Mouse (Mus musculus) CH12.LX (cell line): ENCODE measurements around the gene Ppp2r2c.

Experiments used
- CHD1 ChIP-seq: IDR thresholded peaks from 2 replicates; pipeline ENCODE4 v1.6.1; 2012; ENCODE audit warnings: low read depth, low read length, improper control_type of control experiment, inconsistent platforms
- MYC ChIP-seq: IDR thresholded peaks from 2 replicates; pipeline ENCODE4 v1.6.1; 2011; ENCODE audit warnings: low read depth, mild to moderate bottlenecking, improper control_type of control experiment, low read length
- NRF1 ChIP-seq: IDR thresholded peaks from 2 replicates; pipeline ENCODE4 v1.6.1; 2014; ENCODE audit warnings: low read depth, mild to moderate bottlenecking, inconsistent platforms, low read length, improper control_type of control experiment, moderate library complexity

GRCm38 (mm10) chr5:36822907-36823306, 45.4 kb upstream of the Ppp2r2c start:
- TF ChIP-seq MYC = no peak
- no peak for TF ChIP-seq NRF1
- TF ChIP-seq CHD1 = no peak
